Mouse (Mus musculus) mouse embryonic stem cell (cell line): ENCODE results near the gene Babam2.

Experiments
- in situ Hi-C, 2 experiments: fragments of 300-500 bp; cut with MboI; formaldehyde crosslinking; loops; 1 replicate in 1 of 2; 3 replicates in 1 of 2; pipeline ENCODE4 v1.14.3; 2019 to 2020; ENCODE audit warnings: low sequenced_read_pairs in 2 of 2, low pct_unique_long_range_greater_than_20kb in 1 of 2, mixed read lengths in 1 of 2; ENCODE audit not compliant: unreplicated experiment in 1 of 2

Babam2 gene

GRCm38 (mm10) chr5:31697644-31698296, at the start of gene Babam2:
Gene Babam2 (plus strand): TSS chr5:31697684.
- in situ Hi-C loops = loop anchor here in 1 of 2 experiments (5.0 kb wide), 1 partner anchor 100 kb away; the partner anchor contains the start of gene Mrpl33

- in situ Hi-C loops = no loop called here
Observed at GRCm38 (mm10) chr5:31650518-31651288, 46.8 kb upstream of the Babam2 start.

DNA sequence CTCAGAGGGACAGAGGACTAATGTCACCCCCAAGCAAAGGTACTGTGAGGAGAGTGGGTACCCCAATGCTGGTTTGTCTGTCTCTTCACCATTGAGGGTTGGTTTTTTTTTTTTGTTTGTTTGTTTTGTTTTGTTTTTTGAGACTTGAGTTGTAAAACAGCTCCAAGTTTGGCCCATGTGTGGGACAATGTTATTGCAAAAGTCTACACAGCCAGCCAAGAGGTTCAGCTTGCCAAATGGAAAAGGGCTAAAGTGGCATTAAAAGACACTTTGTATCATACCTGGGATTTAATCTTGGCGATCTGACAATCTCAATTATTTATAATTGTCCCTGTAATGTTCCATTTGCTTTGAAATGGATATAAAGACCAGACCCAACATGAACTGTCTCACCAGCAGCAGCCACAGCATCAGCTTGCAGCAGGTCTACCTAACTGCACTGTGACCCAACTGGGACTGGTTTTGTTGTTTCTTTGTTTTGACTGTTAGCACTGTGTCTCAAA, 41.7 kb upstream of the Babam2 start:
- in situ Hi-C loops = no loop called here

GRCm38 (mm10) chr5:31666176-31666575, 31.3 kb upstream of the Babam2 start:
- in situ Hi-C loops = no loop called here

DNA sequence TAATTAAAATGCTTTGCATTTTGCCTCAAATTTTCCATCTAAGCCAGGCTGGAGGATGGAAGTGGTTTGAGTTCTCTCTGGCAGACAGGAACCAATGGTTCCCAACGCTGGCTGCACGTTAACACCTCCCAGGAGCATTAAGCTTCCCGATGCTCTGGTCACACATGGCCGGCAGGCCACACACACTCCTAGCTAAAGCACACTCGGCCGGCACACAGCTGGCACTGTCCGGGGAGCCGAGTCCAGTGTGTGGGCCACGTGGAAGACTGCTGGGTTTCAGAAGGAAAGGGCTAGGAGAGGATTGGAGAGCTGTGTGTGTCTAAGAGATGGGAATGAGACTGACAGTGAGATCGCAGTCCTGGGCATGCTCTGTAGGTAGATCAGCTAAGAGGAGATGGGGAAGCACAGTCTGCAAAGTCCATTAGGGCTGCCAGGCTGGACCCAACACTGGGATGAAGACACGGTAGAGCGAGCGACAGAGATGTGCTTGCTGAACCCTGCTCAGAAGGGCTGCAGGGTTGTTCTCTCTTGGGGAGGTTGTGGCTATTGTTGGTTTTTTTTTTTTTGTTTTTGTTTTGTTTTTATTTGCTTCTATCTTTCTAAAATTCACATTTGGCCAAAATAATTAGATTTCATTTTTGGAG, 29.0 kb upstream of the Babam2 start:
- in situ Hi-C loops = no loop called here

- in situ Hi-C loops = no loop called here
Observed at GRCm38 (mm10) chr5:31669984-31670383, 27.5 kb upstream of the Babam2 start.

- in situ Hi-C loops = no loop called here
Observed at GRCm38 (mm10) chr5:31671137-31671536, 26.3 kb upstream of the Babam2 start.

- in situ Hi-C loops = no loop called here
Observed at GRCm38 (mm10) chr5:31673431-31673830, 24.1 kb upstream of the Babam2 start.

DNA sequence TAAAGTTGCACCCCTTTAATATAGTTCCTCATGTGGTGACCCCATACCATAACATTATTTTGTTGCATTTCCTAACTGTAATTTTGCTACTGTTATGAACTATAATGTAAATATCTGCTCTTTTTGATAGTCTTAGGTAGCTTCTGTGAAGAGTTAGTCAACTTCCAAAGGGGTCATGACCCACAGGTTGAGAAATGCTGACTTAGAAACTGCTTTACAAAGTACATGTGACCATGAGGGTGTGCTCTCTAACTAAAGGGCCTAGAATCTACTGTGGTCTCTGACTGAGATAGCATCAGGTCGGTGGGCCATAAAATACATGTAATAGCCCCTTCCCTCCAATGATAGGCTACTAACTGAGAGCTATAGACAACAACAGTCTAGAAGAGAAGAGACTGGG, 19.5 kb upstream of the Babam2 start:
- in situ Hi-C loops = no loop called here

DNA sequence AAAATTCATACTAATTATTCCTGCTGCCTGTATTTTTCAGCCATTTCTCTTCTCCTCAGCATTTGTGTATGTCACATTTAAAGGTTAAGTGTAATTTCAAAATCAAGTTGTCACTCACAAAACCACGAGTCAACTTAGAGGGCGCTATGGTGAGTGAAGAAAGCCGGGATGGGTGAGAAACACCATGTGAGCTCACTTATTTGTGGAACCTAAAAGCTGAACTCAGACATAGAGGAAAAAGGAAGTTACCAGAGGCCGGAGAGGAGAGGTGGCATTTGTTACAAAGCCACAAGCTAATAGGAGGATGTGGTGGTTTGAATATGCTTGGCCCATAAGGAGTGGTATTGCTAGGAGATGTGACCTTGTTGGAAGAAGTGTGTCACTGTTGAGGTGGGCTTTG, 17.3 kb upstream of the Babam2 start:
- in situ Hi-C loops = no loop called here

- in situ Hi-C loops = no loop called here
Observed at GRCm38 (mm10) chr5:31682305-31682704, 15.2 kb upstream of the Babam2 start.

- in situ Hi-C loops = no loop called here
Observed at GRCm38 (mm10) chr5:31686040-31686439, 11.4 kb upstream of the Babam2 start.

GRCm38 (mm10) chr5:31687972-31688371, 9.5 kb upstream of the Babam2 start:
- in situ Hi-C loops = no loop called here

DNA sequence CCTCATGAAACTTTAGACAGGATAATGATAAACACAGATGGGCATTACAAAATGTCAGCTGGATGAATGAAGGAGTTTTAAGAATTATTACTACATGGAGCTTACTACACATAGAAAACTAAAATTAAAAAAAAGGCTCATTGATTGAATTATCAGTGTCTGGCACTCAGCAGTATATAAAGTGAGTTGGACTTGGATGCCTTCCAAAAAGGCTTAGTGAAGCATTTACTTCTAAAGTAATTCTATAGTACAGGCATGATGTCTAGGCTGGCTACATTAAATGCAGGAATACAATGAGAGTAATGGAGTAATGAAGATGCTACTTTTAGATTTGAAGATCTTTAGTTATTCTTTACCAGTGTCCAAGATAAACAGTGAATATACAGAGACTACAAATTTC, 4.3 kb upstream of the Babam2 start:
- in situ Hi-C loops = no loop called here

DNA sequence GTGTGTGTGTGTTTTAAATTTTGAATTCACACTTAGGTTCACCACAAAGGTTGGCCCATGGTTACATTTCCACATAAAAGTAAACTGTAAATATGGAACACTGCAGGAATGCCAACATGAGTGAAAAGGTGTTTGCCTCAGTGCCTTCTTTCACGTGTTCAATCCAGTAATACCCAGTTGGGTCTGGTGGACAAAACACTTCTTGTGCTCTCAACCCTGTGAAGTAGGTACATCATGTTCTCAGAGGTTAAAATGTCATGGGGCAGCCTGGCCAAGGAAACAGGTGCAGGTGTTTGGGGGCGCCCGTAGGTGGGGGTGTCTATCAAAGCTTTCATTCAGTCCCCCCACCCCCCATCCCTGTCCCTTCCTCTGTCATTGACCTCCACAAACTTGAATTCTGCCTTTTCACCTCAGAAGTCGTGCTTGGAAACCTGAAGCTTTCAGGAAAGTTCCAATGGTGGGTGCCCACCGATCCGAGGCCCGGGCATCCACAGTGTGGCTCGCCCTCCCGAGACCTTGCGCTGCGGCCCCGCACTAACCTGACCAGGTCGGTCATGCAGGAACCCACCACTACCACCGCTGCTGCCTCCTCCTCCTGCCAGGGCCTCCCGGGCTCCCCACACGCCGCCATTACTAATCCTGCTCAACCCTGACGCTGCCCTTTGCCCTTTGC, 377 bp upstream of the Babam2 start, which contains the start of gene Rbks:
Gene Rbks, minus strand, starts transcription at position 657 of the 673 bp plus-strand sequence.
- in situ Hi-C loops = loop anchor here in 1 of 2 experiments (5.0 kb wide), 1 partner anchor 100 kb away; the partner anchor contains the start of gene Mrpl33

- in situ Hi-C loops = loop anchor here in 1 of 2 experiments (5.0 kb wide), 1 partner anchor 101 kb away; the partner anchor contains the start of gene Mrpl33
Observed at GRCm38 (mm10) chr5:31698297-31698726, 828 bp downstream of the Babam2 start.

- in situ Hi-C loops = loop anchor here in 1 of 2 experiments (5.0 kb wide), 1 partner anchor 102 kb away; the partner anchor contains the start of gene Mrpl33
Observed at GRCm38 (mm10) chr5:31698931-31699330, 1.4 kb downstream of the Babam2 start.

- in situ Hi-C loops = loop anchor here in 1 of 2 experiments (5.0 kb wide), 1 partner anchor 102 kb away; the partner anchor contains the start of gene Mrpl33
Observed at GRCm38 (mm10) chr5:31699397-31699796, 1.9 kb downstream of the Babam2 start.
